Mouse (Mus musculus) inflammation-experienced regulatory T-cells, adult 6 months (primary cell): ENCODE results near the gene Zfp85. TPM values are rescaled to one million over a fixed set of nuclear protein-coding genes. Genes with fewer than 3 reads are reported as not detected.

Experiments used
- polyA plus RNA-seq, 3 experiments: library from polyadenylated mRNA; unstranded; fragments of 100-300 nt; shearing (Covaris generic); gene quantifications; one replicate each; pipeline ENCODE4 v1.2.1; 2017

The Zfp85 gene
- polyA plus RNA-seq, 3 experiments from 2014 or later = 15.7 to 19.6 (median 16.3) TPM

Other genes starting within 250 kb of the Zfp85 start
- 1 to 10 TPM in 2 of 3 experiments, not detected in 1; 2.5 to 6.3 TPM for gene Gm26965, start 229.1 kb downstream of the Zfp85 start, polyA plus RNA-seq
- gene Zfp87, start 229.1 kb downstream of the Zfp85 start, polyA plus RNA-seq = 10 to 100 TPM; 51.7 to 63.1 (median 53.1) TPM
- 10 to 100 TPM; 18.0 to 22.2 (median 18.5) TPM for gene Zfp748, start 201.4 kb downstream of the Zfp85 start, polyA plus RNA-seq
- gene Zfp729b, start 145.5 kb downstream of the Zfp85 start, polyA plus RNA-seq = 10 to 100 TPM in 1 of 3 experiments, 1 to 10 TPM in 2; 7.1 to 10.0 (median 9.6) TPM
- gene Gm49345, start 117.5 kb downstream of the Zfp85 start, polyA plus RNA-seq = 1 to 10 TPM in 2 of 3 experiments, not detected in 1; 6.0 to 8.1 TPM
- 10 to 100 TPM; 10.1 to 12.7 (median 11.7) TPM for gene Zfp729a, start 117.4 kb downstream of the Zfp85 start, polyA plus RNA-seq
- 10 to 100 TPM; 15.4 to 22.5 (median 20.1) TPM for gene Zfp738, start 68.2 kb downstream of the Zfp85 start, polyA plus RNA-seq
- gene Zfp65, start 26.1 kb downstream of the Zfp85 start, polyA plus RNA-seq = 1 to 10 TPM; 4.2 to 7.9 (median 6.5) TPM
- gene Zfp493, start 24.5 kb upstream of the Zfp85 start, polyA plus RNA-seq = 1 to 10 TPM; 1.4 to 2.6 (median 1.6) TPM
- 1 to 10 TPM; 5.7 to 9.0 (median 7.3) TPM for gene Zfp273, start 58.5 kb upstream of the Zfp85 start, polyA plus RNA-seq
- gene Gm10037, start 75.9 kb upstream of the Zfp85 start, polyA plus RNA-seq = not detected
- not detected for gene BC048507, start 108.1 kb upstream of the Zfp85 start, polyA plus RNA-seq